Mouse (Mus musculus) thymus, postnatal 10 days (tissue): ENCODE results near the gene Kmt2e.
"Not testable (repeated sequence)": the region's sequence is repeated elsewhere in the genome, so short reads cannot be mapped to it uniquely, and the experiment has no call there.

ENCODE experiments used
- DNase-seq, 2 experiments: peaks; one replicate each; pipeline ENCODE4 v3.0.0; 2021; ENCODE audit warnings: low spot score in 2 of 2

Gene Kmt2e

DNA sequence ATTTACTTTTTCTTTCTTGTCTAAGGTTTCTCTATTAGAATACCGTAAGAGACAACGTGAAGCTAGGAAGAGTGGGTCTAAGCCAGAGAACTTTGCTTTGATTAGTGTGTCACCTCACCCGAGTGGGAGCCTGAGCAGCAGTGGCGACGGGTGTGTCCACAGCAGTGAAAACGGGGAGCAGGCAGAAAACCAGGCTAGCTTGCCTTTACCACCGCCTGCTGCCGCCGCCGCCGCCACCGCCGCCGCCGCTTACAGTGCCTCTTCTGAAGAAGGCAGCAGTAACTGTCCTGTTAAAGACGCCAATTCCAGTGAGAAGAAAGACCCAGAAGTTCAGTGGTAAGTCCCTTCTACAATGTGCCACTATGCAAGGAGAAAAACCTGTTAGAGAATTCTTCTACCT, 65.0 kb downstream of the Kmt2e start:
- DNase-seq = no peak

DNA sequence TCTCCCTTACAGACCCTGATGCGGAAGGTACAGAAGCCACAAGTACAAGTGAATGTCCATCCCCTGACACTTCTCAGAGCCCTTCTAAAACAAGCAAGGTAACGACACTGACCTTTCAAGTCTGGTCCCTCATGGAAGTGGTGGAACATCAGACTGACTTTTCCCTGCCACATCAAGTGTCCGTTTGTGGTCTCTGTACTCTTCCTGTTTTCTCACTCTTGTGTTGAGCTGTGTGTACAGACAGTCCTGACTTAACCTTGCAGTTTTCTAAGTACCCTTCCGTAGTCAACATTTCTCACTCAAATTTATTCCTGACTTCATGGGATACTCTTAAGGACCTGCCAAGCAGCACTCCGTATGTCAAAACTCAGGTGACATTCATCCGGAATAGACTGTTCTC, 66.5 kb downstream of the Kmt2e start:
- no peak for DNase-seq

DNA sequence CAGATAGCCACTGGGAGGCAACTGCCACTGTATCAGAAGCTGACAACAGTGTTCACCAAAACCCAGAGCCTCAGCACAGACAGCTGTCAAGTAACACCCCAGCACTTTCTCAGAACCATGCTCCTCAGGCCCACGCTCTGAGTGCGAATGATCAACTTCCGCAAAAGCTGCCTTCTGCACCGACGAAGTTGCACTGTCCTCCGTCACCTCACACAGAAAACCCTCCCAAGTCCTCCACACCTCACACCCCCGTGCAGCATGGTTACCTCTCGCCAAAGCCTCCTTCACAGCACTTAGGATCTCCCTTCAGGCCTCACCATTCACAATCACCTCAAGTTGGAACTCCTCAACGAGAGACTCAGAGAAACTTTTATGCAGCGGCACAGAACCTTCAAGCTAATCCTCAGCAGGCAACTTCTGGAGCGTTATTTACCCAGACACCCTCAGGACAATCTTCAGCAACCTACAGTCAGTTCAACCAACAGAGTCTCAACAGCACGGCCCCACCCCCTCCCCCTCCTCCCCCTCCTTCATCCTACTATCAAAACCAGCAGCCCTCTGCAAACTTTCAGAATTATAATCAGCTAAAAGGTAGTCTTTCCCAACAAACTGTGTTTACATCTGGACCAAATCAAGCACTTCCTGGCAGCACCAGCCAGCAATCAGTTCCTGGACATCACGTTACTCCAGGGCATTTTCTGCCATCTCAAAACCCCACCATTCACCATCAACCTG, 67.5 kb downstream of the Kmt2e start:
- DNase-seq = peak in 1 of 2 experiments; percentile 2

DNA sequence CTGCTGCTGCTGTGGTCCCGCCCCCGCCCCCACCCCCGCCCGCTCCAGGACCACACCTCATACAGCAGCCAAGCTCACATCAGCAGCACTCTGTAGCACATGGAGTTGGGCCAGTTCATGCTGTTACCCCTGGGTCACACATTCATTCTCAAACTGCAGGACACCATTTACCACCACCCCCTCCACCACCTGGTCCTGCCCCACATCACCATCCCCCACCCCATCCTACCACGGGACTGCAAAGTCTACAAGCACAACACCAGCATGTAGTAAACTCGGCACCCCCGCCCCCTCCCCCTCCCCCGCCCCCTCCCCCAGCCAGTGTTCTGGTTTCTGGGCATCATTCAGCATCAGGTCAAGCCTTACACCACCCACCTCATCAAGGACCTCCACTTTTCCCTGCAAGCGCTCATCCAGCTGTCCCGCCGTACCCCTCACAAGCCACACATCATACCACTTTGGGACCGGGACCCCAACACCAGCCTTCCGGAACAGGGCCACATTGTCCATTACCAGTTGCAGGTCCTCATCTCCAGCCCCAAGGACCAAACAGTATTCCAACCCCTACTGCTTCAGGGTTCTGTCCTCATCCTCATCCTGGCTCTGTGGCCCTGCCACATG, 68.2 kb downstream of the Kmt2e start:
- no peak for DNase-seq

DNA sequence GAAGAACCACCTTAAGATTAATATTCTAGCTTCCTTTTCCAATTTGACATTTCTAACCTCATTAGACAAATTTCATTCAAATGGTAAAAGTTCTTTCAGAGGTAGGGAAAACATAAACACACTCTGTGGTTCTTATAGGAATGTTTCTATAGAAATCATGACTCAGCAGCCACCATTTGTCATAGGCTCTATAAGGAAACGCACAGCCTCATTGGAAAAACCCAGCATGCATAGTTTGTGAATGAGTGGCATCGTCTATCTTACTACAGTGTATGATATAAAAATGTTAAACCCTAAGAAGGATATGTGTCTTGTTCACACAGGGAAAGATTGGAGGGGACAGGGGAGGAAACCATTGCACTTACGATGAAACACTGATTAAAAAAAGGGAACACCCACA, 71.3 kb downstream of the Kmt2e start:
- DNase-seq = no peak

DNA sequence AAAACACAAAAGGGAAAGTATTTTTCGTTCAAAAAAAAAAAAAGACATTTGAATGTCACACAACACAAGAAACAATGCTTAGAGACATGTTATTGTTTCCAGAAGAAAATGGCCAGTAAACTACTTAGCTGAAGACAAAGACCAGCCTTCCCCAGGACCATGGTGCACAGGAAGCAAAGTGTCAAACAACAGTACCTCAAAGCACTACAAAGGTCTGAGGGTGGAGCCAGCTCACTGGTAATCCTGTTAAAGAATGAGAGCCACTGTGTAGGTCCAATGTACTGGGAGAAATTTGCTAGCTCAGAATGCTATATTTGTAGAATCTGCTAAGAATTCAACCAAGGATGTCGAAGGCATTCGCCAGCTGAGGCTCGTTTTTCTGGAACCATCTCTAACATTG, 73.0 kb downstream of the Kmt2e start:
- no peak for DNase-seq

DNA sequence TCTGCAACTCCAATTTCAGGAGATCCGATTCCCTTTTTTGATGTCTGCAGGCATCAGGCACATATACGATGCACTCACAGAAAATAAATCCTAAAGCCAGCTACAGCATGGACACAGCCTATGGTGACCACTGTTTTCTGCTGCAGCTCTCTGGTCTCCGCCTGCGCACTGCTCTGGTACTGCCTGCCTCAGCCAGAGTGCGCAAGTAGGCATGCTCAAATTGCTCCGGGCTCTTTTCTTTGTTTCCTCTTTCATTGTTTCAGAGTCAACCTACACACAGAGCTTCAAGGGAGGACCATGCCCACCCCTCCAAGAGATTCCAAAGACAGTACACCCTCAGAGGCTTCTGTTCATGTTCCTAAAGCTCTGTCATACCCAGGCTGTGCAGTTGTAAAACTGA, 74.4 kb downstream of the Kmt2e start:
- no peak for DNase-seq

DNA sequence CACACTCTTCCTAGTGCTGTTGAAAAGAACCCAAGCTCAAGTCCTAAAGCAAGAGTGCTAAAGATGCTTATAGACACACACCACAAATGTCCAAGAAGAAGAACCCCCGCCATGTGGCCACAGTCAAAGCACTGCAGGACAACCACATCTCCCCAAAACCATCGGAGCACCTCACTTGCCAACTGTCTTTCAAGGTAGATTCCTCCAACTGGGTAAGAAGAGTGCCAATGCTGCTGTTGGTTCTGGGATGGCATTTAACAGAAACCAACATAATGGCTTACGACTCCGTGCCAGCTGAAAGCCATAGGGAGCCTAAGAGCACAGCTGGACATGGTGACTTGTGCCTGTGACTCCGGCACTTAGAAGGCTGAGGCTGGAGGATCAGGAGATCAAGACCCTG, 77.2 kb downstream of the Kmt2e start:
- no peak for DNase-seq

DNA sequence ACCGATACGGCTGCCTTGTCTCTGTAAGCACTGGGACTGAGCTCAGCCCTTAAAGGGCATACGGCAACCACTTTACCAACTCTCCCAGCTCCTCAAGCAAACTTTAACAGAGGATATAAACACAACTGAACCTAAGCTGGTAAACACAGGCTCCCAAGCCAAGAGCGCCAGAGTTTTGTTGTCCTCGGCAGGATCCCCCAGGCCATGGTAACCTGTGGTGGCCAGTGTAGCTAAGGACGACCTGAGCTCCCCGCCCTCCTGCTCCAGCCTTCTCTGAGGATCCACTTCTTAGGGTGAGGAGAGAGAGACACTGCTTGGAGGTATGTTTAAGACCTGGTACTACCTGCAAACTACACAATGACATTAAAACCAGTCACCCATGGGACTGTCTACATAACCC, 78.3 kb downstream of the Kmt2e start:
- no peak for DNase-seq

DNA sequence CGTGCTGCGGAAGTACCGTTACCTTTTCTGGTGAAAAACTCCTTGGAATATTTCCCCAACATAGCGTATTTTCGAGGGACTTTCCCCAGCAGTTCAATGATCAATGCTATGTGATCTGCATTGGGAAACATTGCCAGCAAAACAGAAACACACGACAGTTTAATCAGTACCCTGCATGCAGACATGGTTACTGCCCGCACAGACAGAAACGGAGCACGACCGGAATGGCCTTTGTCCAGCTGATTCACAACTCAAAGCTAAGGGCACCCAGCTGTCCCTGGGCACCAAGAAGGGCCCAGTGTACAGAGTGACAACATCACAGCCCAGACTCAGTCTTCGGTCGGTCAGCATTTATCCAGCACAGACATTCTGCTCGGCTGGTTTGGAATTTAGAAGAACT, 79.2 kb downstream of the Kmt2e start:
- no peak for DNase-seq

DNA sequence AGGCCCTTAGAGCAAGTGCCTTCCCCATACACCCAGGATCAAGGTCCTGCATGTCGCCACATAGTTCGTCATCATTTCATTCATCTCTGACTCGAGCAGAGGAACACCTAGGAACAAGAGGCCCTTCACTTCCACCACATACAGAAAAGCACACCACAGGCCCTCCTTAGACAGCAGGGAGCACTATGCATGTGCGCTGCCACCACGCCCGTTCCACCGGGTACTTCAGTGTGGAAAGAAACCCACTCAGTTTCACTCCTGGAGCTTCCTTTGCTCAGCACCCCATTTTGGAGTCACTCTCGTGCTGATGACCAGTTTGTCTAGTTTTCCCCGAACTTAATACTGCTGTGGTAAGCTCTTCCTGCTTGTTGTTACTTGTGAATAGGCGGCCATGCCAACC, 80.8 kb downstream of the Kmt2e start:
- DNase-seq = no peak

DNA sequence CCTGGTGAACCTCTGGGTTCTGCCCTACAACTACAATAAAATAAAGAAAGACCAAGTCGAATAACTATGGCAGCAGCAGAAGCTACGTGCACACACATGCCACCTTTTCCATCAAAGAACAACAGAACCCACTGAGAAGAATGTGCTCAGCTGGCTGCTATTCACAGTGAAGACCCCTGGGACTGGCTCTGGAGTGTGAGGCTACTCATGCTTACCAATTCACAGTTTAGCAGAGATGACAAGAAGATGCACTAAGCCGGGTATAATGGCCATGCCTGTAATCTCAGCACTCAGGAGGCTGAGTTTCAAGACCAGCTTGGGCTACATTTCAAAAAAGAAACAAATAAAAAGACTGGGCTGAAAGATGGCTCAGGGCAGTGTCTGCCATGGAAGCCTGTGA, 82.7 kb downstream of the Kmt2e start:
- no peak for DNase-seq

DNA sequence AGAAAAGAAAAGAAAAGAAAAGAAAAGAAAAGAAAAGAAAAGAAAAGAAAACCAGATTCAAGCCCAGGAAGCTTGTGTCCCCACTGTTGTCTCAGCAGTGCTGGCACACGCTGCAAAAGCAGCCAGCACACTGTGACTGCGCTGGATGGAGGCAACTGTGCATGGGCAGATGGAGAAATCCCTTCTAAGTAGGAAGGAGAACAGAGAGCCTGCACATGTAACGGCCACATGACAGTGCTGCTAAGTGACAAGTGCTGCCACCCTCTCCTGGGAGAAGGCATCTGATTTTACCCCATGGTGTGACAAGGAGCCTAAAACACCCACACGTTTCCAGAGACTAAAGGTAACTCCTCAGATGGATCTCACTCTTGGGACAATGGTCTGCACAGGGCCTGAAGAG, 83.6 kb downstream of the Kmt2e start:
- no peak for DNase-seq

DNA sequence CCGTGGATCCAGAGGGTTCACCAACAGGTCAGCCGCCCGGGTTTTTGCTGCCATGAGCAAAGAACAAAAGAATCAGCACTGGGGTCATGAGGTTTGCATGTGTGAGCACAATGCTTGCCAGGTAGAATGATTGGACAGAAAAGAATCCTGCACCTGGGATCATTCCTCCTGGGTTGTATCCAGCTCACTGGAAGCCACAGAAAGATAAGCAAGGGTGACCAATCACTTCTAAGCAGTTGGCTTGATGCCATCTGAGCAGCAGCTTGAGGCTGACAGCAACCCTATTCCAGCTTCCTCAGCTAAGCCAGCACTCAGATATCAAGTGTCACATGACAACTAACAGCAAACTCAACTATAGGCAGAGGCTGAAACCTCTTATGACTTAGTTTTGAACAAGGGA, 84.4 kb downstream of the Kmt2e start:
- no peak for DNase-seq

DNA sequence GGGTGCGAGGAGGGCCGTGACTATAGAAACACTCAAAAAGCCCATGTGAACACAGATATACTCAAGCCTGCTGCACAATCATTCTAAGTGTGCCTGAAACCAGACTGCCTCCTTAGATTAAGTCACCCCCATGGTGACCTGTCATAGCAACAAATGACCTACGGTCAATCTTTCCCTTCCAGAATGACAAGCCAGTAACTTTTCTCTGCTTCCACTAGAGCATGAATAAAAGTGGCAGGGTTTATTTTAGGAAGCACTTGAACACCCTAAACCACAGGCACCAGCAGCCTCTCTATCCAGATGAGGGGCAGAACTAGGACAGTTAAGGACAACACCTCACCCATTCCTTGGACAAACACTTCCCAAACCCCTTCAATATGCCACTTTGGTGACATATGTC, 85.4 kb downstream of the Kmt2e start:
- DNase-seq = no peak

DNA sequence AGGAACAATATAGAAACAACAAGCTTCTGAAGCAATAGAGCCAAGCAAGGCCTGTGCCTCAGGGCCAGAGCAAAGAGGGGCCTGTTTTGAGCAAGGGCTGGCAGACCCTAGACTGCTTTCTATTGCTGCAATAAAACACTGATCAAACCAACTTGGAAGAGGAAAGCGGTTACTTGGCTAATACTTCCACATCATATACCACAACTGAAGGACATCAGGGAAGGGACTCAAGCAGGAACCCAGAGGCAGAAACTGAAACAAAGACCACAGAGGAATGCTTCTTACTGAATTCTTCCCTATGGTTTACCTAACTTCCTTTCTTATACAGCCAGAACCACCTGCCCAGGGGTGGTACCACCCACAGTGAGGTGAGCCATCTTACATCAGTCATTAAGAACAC, 87.4 kb downstream of the Kmt2e start:
- no peak for DNase-seq

DNA sequence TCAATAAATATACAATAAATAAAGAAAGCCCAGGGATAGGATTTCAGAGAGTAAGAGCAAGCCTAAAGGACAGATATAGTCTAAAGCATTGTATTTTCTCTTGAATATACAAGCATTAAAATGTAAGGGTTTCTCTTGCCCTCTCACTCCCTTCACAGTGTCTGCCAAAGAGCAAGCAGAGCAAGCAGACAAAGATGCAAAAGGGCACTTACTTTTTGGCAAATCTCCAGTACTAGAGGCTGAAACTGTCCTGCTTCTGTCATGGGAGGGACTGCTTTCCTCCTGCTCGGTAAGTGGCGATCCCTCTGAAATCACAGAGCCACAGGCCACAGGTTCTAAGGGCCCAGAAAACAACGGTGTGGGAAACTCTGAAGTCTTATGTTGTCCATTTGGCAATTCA, 89.7 kb downstream of the Kmt2e start:
- no peak for DNase-seq

DNA sequence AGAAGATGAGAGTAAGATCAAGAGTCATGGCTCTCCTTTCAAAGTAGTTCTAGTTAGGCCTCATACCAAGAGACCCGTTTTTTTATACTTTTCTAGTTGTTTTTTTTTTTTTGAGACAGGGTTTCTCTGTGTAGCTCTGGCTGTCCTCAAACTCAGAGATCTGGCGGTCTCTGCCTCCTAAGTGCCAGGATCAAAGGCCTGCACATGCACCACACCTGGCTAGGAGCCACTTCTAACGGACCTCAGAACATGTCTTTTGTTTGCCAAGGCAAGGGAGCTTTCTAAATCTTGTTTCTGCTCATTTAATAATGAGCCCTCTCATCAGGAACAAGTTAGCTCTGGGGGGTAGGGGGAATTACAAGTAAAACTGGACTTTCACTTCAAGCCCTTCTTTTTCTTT, 90.4 kb downstream of the Kmt2e start:
- peak; percentile 51 to 65 for DNase-seq

DNA sequence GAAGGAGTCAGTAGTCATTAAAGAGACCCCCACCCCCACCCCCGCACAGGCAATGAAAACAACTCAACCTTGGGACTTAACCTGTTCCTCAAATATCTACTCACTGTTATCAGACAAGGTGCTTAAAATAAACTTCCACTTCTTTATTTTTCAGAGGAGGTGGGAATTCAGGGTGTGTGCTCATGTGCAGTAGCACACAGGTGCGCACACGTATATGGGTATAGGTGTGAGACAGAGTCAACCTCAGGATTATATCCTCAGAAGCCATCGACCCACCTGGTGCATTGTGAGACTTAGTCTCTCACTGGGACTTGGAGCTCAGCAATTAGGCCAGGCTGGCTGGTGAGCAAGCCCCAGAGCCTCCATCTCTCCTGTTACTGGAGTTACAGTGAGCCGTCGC, 96.9 kb downstream of the Kmt2e start:
- no peak for DNase-seq

DNA sequence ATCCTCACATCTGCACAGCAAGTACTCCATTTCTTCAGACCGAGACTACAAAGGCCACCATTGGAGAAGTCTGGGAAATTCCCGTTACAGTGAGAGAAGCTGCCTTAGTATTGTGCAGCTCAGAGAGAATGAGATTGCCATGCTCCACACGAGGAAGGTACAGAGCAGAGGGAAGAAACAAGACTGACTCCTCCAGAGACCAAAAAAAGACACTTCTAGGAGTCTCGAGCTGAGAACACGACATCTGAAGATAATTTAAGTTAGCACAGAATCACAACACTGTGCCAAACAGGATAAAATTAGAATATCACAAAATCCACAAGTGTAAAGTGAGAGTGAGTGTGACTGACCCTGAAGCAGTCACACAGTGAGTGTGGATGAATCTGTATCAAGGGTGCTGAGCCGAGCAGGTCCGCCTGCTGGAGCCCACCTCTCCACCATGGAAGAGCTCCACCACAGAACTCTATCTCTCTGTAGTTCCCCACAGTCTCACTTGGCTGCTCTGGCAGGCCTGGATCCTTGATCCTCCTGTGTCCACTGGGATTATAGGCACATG, 97.4 kb downstream of the Kmt2e start:
- DNase-seq = no peak

DNA sequence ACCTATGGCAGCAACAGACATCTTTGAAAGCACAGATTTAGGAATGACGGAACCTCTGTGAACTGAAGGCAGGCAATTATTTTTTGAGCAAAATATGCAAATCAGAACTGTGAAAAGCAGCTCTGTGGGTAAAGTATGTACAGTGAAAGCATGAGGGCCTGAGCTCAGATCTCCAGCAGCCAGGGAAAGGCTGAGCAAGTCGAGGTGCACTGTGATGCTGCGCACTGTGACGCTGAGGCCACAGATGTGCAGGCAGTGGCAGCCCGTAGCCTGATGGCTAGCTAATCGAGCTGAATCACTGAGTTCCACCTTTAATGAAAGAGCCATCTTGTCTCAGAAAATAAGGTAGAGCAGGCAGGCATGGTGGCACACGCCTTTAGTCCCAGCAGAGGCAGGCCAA, 101.5 kb downstream of the Kmt2e start:
- no peak for DNase-seq

DNA sequence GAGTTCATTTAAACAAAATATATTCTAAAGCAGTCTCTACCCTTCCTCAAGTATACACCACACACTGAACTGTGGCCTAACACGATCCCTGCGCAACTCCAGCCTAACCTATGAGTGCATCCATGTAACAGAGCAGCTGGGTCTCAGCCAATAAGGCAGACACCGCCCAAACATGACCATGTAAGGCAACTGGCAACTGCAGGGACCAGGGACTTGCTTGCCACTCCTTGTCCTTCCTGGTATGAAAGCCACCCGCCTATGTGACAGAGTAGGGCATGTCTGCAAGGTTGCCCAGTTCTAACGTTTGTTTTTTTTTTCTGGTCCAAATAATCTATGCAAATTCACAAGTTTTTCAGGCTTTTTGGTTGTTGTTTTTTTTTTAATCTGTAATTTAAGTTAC, 117.4 kb downstream of the Kmt2e start:
- no peak for DNase-seq

DNA sequence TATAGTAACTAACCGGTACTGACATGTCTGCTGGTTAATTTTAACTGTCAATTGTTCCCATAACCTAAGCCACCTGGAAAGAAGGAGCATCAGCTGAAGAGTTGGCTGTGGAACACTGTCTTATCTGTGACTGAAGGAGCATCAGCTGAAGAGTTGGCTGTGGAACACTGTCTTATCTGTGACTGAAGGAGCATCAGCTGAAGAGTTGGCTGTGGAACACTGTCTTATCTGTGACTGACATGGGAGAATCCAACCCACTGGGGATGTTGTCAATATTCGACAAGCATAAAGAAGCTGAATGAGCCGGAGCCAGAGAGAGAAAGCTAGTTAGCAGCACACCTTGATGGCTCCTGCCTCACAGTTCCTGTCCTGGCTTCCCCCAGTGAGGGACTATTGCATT, 119.1 kb downstream of the Kmt2e start:
- DNase-seq = not testable (repeated sequence)
